Mouse (Mus musculus) heart, embryonic 16.5 days (tissue): ENCODE measurements around the gene Plcb4. TPM values are rescaled to one million over a fixed set of nuclear protein-coding genes. Genes with fewer than 3 reads are reported as not detected.
A peak's percentile ranks its signal among the peaks of the same experiment; 100 is the strongest.

Experiments used
- ATAC-seq: fragments of 200-750 bp; cut with Nextera tagmentation; replicated peaks from 2 replicates; pipeline ENCODE4 v1.8.0; 2017; ENCODE audit warnings: moderate number of reproducible peaks; ENCODE audit not compliant: insufficient read depth, low FRiP score; ENCODE audit errors: extremely low read depth
- H3K27ac ChIP-seq: fragments of 300-500 bp; sonication (generic); 2 replicates; pipeline ENCODE4 v1.5.1; 2014; ENCODE audit warnings: mild to moderate bottlenecking, low read length, control low read depth, moderate library complexity
- H3K27me3 ChIP-seq: fragments of 300-500 bp; sonication (generic); 2 replicates; pipeline ENCODE4 v1.6.1; 2014; ENCODE audit warnings: low read length, mixed read lengths; ENCODE audit not compliant: control insufficient read depth, insufficient read depth
- H3K36me3 ChIP-seq: fragments of 300-500 bp; sonication (generic); 2 replicates; pipeline ENCODE4 v1.6.1; 2014; ENCODE audit not compliant: control insufficient read depth, insufficient read depth
- H3K4me1 ChIP-seq: fragments of 300-500 bp; sonication (generic); 2 replicates; pipeline ENCODE4 v1.6.1; 2014; ENCODE audit warnings: low read length, mixed read lengths; ENCODE audit not compliant: control insufficient read depth, insufficient read depth
- H3K4me2 ChIP-seq: fragments of 300-500 bp; sonication (generic); 2 replicates; pipeline ENCODE4 v1.6.1; 2014; ENCODE audit warnings: low read depth, mild to moderate bottlenecking, control low read depth, low read length
- H3K4me3 ChIP-seq: fragments of 300-500 bp; sonication (generic); 2 replicates; pipeline ENCODE4 v1.5.1; 2014; ENCODE audit warnings: mild to moderate bottlenecking, control low read depth, low read length
- H3K9ac ChIP-seq: fragments of 300-500 bp; sonication (generic); 2 replicates; pipeline ENCODE4 v1.6.1; 2014; ENCODE audit warnings: low read length, control low read depth
- H3K9me3 ChIP-seq: fragments of 300-500 bp; sonication (generic); replicated peaks from 2 replicates; pipeline ENCODE4 v1.6.1; 2016; ENCODE audit warnings: low read length; ENCODE audit not compliant: control insufficient read depth
- WGBS: fragments of 180-500 bp; shearing (Covaris S2); extraction: QIAGEN DNeasy Blood & Tissue Kit; methylation state at CpG from one replicate; pipeline ENCODE4 v1.1.7; 2014; 5-methylcytosine and 5-hydroxymethylcytosine counted together
- polyA plus RNA-seq: library from polyadenylated mRNA; unstranded; fragments of >200 nt; fragmentation: Nextera tagmentation; extraction: Ambion mirVana; gene quantifications from 2 replicates; pipeline ENCODE4 v1.2.1, GENCODE M21; 2015

Gene Plcb4
- polyA plus RNA-seq, 1 experiment from 2014 or later = 31.9 TPM

- Histone ChIP-seq H3K4me3 (no peak overlapping the region), H3K4me1 (peaks cover 19% of the 10 kb centered on the region), H3K4me2 (no peak overlapping the region), H3K27me3 (no peaks in the 10 kb centered on the region), H3K27ac (no peak overlapping the region), H3K9ac (no peak overlapping the region), H3K9me3 (no peaks in the 10 kb centered on the region), H3K36me3 (no peaks in the 10 kb centered on the region)
- ATAC-seq = no peak; the same call in 1 of the 2 replicates
- WGBS = 46% methylated on average over 6 of the region's 6 CpGs
These were observed 226.8 kb downstream of the Plcb4 start for GRCm38 (mm10) chr2:135885607-135886006.

DNA sequence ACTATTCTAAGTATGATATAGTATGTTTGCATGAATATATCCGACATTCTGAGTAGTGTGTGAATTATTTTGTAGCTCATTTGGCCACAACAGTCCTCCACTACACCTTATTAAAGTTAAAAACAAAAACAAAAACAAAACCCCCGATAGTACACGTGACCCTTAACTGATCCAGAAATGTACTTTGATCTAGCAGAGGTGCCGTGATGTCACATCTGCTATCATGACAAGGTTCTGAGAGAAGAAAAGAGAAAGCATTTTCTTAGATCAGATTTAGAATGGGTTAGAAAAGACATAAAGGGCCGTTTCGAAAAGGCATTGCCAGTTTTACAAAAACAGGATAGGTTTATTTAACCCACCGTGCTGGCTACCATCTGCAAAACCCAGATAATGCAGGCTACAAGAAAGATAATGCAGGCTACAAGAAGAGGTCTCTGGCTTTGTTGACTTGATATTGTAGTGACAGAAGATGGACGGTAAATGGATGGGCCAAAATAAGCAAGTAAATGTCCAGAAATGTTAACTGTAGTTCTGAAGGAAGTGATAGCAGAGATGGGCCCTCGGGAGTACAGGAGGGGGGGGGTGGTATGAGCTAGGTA is 227.4 kb downstream of the Plcb4 start:
- 68% methylated on average over 9 of the region's 9 CpGs for WGBS
- no peak overlapping the region for H3K4me2 ChIP-seq
- no peak for ATAC-seq
- H3K36me3 ChIP-seq = no peaks in the 10 kb centered on the region
- no peaks in the 10 kb centered on the region for H3K27me3 ChIP-seq
- peaks cover 19% of the 10 kb centered on the region for H3K4me1 ChIP-seq
- H3K9me3 ChIP-seq = no peaks in the 10 kb centered on the region
- no peak overlapping the region for H3K27ac ChIP-seq
- H3K9ac ChIP-seq = no peak overlapping the region
- no peak overlapping the region for H3K4me3 ChIP-seq

DNA sequence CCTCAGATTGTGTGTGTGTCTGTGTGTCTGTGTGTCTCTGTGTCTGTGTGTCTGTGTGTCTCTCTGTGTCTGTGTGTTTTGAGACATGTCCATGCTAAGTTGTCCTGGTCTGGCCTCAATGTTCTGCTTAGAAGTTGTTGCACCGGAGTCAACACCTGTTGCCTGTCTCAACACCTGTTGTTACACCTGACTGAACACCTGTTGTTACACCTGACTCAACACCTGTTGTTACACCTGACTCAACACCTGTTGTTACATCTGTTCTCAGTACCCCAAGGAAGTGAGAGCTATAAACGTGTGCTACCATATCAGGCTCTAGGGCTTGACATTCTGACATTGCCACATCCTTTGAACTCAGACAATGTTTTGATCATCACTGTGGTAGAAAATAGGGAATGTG is 229.0 kb downstream of the Plcb4 start:
- Histone ChIP-seq H3K4me2 (no peak overlapping the region), H3K27me3 (no peaks in the 10 kb centered on the region), H3K9me3 (no peaks in the 10 kb centered on the region), H3K4me3 (no peak overlapping the region), H3K36me3 (no peaks in the 10 kb centered on the region), H3K27ac (no peak overlapping the region), H3K9ac (no peak overlapping the region), H3K4me1 (peaks cover 19% of the 10 kb centered on the region)
- 57% methylated on average over 2 of the region's 2 CpGs for WGBS
- ATAC-seq = no peak

DNA sequence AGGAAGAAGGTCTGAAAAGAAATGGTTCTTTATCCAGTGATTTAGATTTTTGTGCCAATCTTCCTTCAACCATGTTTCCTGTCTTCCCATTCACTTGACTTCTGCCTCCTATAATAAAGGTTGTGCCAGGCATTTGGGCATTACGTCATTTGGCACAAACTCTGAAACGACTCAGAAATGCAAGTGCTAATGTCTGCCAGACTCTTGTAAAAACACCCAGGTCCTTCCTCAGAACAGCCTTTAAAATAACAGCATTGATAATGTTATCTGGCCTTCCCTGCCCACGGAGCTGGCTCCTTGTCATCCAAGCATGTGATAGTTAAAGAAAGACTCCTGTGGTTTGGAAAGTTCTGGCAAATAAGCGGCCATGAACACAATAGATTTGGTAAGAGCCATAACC is 229.4 kb downstream of the Plcb4 start:
- Histone ChIP-seq H3K9ac (no peak overlapping the region), H3K4me1 (peaks cover 19% of the 10 kb centered on the region), H3K27ac (no peak overlapping the region), H3K9me3 (no peaks in the 10 kb centered on the region), H3K4me3 (no peak overlapping the region), H3K36me3 (no peaks in the 10 kb centered on the region), H3K4me2 (no peak overlapping the region), H3K27me3 (no peaks in the 10 kb centered on the region)
- WGBS = 19% methylated on average over 4 of the region's 4 CpGs
- ATAC-seq = 0 out of 2 replicates have a peak, but pooled peaks have one; percentile 29

- no peaks in the 10 kb centered on the region for H3K27me3 ChIP-seq
- WGBS = 78% methylated on average over 10 of the region's 10 CpGs
- H3K36me3 ChIP-seq = no peaks in the 10 kb centered on the region
- H3K4me1 ChIP-seq = peaks cover 19% of the 10 kb centered on the region
- ATAC-seq = no peak
- no peak overlapping the region for H3K9ac ChIP-seq
- peak overlapping the region; percentile 37; the same call in 1 of the 2 replicates for H3K27ac ChIP-seq
- no peaks in the 10 kb centered on the region for H3K9me3 ChIP-seq
- H3K4me2 ChIP-seq = no peak overlapping the region
- H3K4me3 ChIP-seq = no peak overlapping the region
These were observed 230.0 kb downstream of the Plcb4 start for GRCm38 (mm10) chr2:135888767-135889166.

- no peak overlapping the region for H3K4me2 ChIP-seq
- WGBS = 85% methylated on average over 1 of the region's 1 CpGs
- no peaks in the 10 kb centered on the region for H3K36me3 ChIP-seq
- H3K27ac ChIP-seq = no peak overlapping the region
- ATAC-seq = no peak
- H3K9ac ChIP-seq = no peak overlapping the region
- H3K4me3 ChIP-seq = no peak overlapping the region
- H3K27me3 ChIP-seq = no peaks in the 10 kb centered on the region
- H3K9me3 ChIP-seq = no peaks in the 10 kb centered on the region
- peaks cover 23% of the 10 kb centered on the region for H3K4me1 ChIP-seq
These were observed 231.3 kb downstream of the Plcb4 start for GRCm38 (mm10) chr2:135890083-135890482.

GRCm38 (mm10) chr2:135891097-135891496 is 232.3 kb downstream of the Plcb4 start:
- Histone ChIP-seq H3K9ac (no peak overlapping the region), H3K4me1 (peaks cover 17% of the 10 kb centered on the region), H3K9me3 (no peaks in the 10 kb centered on the region), H3K4me3 (no peak overlapping the region), H3K27ac (no peak overlapping the region), H3K27me3 (no peaks in the 10 kb centered on the region), H3K4me2 (no peak overlapping the region), H3K36me3 (no peaks in the 10 kb centered on the region)
- 65% methylated on average over 10 of the region's 10 CpGs for WGBS
- no peak for ATAC-seq

DNA sequence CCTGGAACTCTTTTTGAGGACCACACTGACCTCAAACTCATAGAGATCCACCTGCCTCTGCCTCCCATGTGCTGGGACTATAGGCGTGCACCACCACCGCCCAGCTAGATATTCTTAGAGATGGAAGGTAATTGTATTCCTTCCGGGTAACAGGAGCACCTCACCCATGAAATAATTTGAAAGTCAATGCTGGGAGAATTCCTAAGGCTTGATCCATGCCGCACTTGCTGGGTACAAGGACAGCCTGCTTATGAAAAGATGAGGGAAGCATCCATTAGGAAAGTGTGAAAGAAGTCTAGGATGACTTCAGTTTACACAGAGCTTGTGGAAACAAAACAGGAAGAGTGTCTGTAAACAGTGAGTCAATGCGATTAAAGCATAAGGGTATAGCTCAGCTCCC is 232.9 kb downstream of the Plcb4 start:
- WGBS = 84% methylated on average over 5 of the region's 5 CpGs
- Histone ChIP-seq H3K27me3 (no peaks in the 10 kb centered on the region), H3K27ac (no peak overlapping the region), H3K9ac (no peak overlapping the region), H3K9me3 (no peaks in the 10 kb centered on the region), H3K4me2 (no peak overlapping the region), H3K4me1 (peaks cover 19% of the 10 kb centered on the region), H3K36me3 (no peaks in the 10 kb centered on the region), H3K4me3 (no peak overlapping the region)
- ATAC-seq = no peak

DNA sequence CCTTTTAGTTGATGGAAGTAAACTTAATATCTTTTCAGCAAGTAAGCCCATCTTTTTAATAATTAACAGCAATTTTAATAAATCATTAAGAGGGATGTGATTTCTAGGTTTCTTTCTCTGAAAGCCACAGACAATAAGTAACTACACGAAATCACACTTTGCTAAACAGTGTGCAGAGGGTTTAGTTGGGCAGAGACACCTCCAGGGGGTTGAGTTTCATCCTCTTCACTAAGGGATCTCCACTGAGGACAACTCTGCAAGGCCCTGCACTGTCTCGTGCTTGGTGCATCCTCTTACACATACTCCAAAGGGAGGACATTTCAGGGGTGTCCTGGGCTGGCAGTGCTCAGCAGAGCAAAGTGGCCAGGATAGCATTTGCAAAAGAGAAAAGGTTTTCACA is 235.8 kb downstream of the Plcb4 start:
- ATAC-seq = no peak
- no peak overlapping the region for H3K9ac ChIP-seq
- no peak overlapping the region for H3K4me2 ChIP-seq
- WGBS = 70% methylated on average over 2 of the region's 2 CpGs
- H3K4me1 ChIP-seq = peaks cover 14% of the 10 kb centered on the region
- H3K36me3 ChIP-seq = no peaks in the 10 kb centered on the region
- no peaks in the 10 kb centered on the region for H3K27me3 ChIP-seq
- no peak overlapping the region for H3K4me3 ChIP-seq
- no peaks in the 10 kb centered on the region for H3K9me3 ChIP-seq
- peak overlapping the region; percentile 24; the same call in 1 of the 2 replicates for H3K27ac ChIP-seq
